Mouse (Mus musculus): ENCODE measurements around the gene Kcna1.

- no peak for TF ChIP-seq POLR2A (IDR thresholded peaks at IDR 0.05; ENCODE audit: control insufficient read depth in 1 of 2, insufficient read depth in 1 of 2, low read depth in 1 of 2, low read length in 2 of 2, poor library complexity in 1 of 2)
- TF ChIP-seq EP300 (IDR thresholded peaks at IDR 0.05; ENCODE audit: low read depth in 1 of 2, low read length in 2 of 2), result no peak
- no peak for TF ChIP-seq TBP (IDR thresholded peaks at IDR 0.05; ENCODE audit: low read depth, low read length)
- no peak for TF ChIP-seq CTCF (IDR thresholded peaks at IDR 0.05 in 2 of 3, conservative IDR thresholded peaks at IDR 0.05 in 1 of 3; ENCODE audit: control insufficient read depth in 1 of 3, insufficient read depth in 1 of 3, low read depth in 2 of 3, low read length in 3 of 3, poor library complexity in 1 of 3, severe bottlenecking in 1 of 3)
- no peak for TF ChIP-seq TCF12 (IDR thresholded peaks at IDR 0.05; ENCODE audit: low read depth, low read length)
- TF ChIP-seq ZKSCAN1 (IDR thresholded peaks at IDR 0.05; ENCODE audit: low read depth, low read length), result no peak
- no peak for TF ChIP-seq USF1 (IDR thresholded peaks at IDR 0.05; ENCODE audit: low read depth, low read length)
- no peak for TF ChIP-seq RAD21 (IDR thresholded peaks at IDR 0.05; ENCODE audit: low read depth, low read length)
- no peak for TF ChIP-seq KAT2A (conservative IDR thresholded peaks at IDR 0.05; ENCODE audit: low read depth, low read length)
- TF ChIP-seq ELF1 (IDR thresholded peaks at IDR 0.05; ENCODE audit: low read depth, low read length), result no peak
- no peak for TF ChIP-seq USF2 (IDR thresholded peaks at IDR 0.05; ENCODE audit: borderline replicate concordance in 1 of 2, insufficient read depth in 1 of 2, low read depth in 1 of 2, low read length in 2 of 2)
- TF ChIP-seq ZC3H11A (IDR thresholded peaks at IDR 0.05; ENCODE audit: low read depth, low read length), result no peak
- TF ChIP-seq GATA1 (IDR thresholded peaks at IDR 0.05; ENCODE audit: low read depth, low read length), result no peak
These were observed 3.3 kb downstream of the Kcna1 start for GRCm38 (mm10) chr6:126642856-126643321.

Measured in MEL (cell line).